Mouse (Mus musculus) liver, embryonic 15.5 days (tissue): ENCODE results near the gene Apol8. TPM values are rescaled to one million over a fixed set of nuclear protein-coding genes. Genes with fewer than 3 reads are reported as not detected.

Experiments used
- ATAC-seq: fragments of 200-750 bp; cut with Nextera tagmentation; 2 replicates; pipeline ENCODE4 v1.8.0; 2017; ENCODE audit warnings: moderate number of reproducible peaks, mild to moderate bottlenecking, moderate library complexity; ENCODE audit not compliant: insufficient read depth
- H3K27ac ChIP-seq: fragments of 300-500 bp; sonication (generic); replicated peaks from 2 replicates; pipeline ENCODE4 v1.5.1; 2015; ENCODE audit warnings: mild to moderate bottlenecking, inconsistent platforms
- H3K27me3 ChIP-seq: fragments of 300-500 bp; sonication (generic); 2 replicates; pipeline ENCODE4 v1.6.1; 2015; ENCODE audit warnings: mild to moderate bottlenecking, inconsistent platforms
- H3K36me3 ChIP-seq: fragments of 300-500 bp; sonication (generic); replicated peaks from 2 replicates; pipeline ENCODE4 v1.6.1; 2015; ENCODE audit warnings: moderate library complexity, mild to moderate bottlenecking, inconsistent platforms
- H3K4me1 ChIP-seq: fragments of 300-500 bp; sonication (generic); replicated peaks from 2 replicates; pipeline ENCODE4 v1.6.1; 2015; ENCODE audit warnings: inconsistent platforms
- H3K4me2 ChIP-seq: fragments of 300-500 bp; sonication (generic); 2 replicates; pipeline ENCODE4 v1.6.1; 2015; ENCODE audit warnings: moderate library complexity, mild to moderate bottlenecking, inconsistent platforms
- H3K4me3 ChIP-seq: fragments of 300-500 bp; sonication (generic); replicated peaks from 2 replicates; pipeline ENCODE4 v1.5.1; 2015; ENCODE audit warnings: mild to moderate bottlenecking, inconsistent platforms
- H3K9ac ChIP-seq: fragments of 300-500 bp; sonication (generic); 2 replicates; pipeline ENCODE4 v1.6.1; 2015; ENCODE audit warnings: moderate library complexity, mild to moderate bottlenecking, inconsistent platforms
- H3K9me3 ChIP-seq: fragments of 300-500 bp; sonication (generic); replicated peaks from 2 replicates; pipeline ENCODE4 v1.6.1; 2016; ENCODE audit warnings: inconsistent platforms
- WGBS: fragments of 180-500 bp; shearing (Covaris S2); methylation state at CpG from one replicate; pipeline ENCODE4 v1.1.7; 2015; ENCODE audit warnings: mixed read lengths; ENCODE audit not compliant: insufficient replicate concordance; 5-methylcytosine and 5-hydroxymethylcytosine counted together
- polyA plus RNA-seq: library from polyadenylated mRNA; unstranded; fragments of >200 nt; fragmentation: Nextera tagmentation; extraction: Ambion mirVana; gene quantifications from 2 replicates; pipeline ENCODE4 v1.2.1, GENCODE M21; 2015

The Apol8 gene
- polyA plus RNA-seq = 27.0 and 28.5 TPM in 2 replicates

DNA sequence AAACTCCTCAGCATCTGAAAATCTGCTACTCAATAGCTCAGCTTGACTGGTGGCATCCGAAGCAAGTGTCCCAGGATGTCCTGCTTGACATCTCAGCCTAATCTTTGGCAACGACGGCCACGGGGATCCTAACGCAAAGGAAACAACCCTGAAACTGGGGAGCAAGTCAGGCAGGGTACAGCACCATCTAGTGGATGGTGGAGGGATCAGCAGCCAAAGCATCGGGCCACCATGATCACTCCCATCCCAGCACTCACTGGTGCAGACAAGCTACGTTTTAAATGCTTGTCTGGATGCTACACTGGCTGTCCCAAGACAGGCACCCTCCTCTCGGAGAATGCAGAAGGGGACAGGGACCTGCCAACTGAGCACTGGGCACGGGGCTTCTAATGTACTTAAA is at the start of gene Apol8:
Gene Apol8 (minus strand): TSS at position 156 of the 400 bp plus-strand sequence.
- 2% methylated on average over 9 of the region's 9 CpGs for WGBS
- Histone ChIP-seq H3K4me2 (peak within 1 kb of the TSS; percentile 78), H3K27ac (peak within 1 kb of the TSS; percentile 94)

DNA sequence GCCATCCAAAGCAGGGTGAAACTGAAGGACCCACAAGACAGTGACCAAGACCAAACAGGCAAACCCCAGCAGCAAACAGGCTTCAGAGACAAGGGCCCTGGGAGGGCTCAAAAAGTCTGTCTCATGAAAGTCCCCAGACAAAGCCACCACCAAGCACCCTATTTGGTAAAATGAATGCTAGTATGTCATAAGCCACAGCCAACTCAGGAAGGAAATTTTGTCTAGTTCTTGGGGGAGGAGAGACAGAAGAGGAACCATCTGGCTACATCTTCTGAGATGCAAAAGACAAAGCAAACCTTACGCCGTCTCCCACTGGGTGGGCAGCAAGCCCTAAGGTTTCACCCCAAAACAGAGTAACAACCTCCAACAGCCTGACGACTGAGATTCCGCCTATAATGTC is 48.9 kb upstream of the Apol8 start:
- H3K36me3 ChIP-seq = peaks cover 98% of the 10 kb centered on the region
- no peak overlapping the region for H3K27ac ChIP-seq
- no peak overlapping the region for H3K4me2 ChIP-seq
- H3K27me3 ChIP-seq = no peaks in the 10 kb centered on the region
- H3K9ac ChIP-seq = no peak overlapping the region
- peaks cover 57% of the 10 kb centered on the region for H3K4me1 ChIP-seq
- H3K9me3 ChIP-seq = no peaks in the 10 kb centered on the region
- 79% methylated on average over 4 of the region's 4 CpGs for WGBS
- no peak overlapping the region for H3K4me3 ChIP-seq
- ATAC-seq = no peak

More for the DNA sequence above, at the start of gene Apol8:
- H3K27me3 ChIP-seq = no peaks in the 10 kb centered on the region
- ATAC-seq = no peak
- H3K4me1 ChIP-seq = peaks cover 45% of the 10 kb centered on the region
- peak within 1 kb of the TSS; percentile 65 for H3K4me3 ChIP-seq
- H3K9me3 ChIP-seq = no peaks in the 10 kb centered on the region
- H3K36me3 ChIP-seq = peaks cover 48% of the 10 kb centered on the region
- H3K9ac ChIP-seq = peak within 1 kb of the TSS; percentile 63

DNA sequence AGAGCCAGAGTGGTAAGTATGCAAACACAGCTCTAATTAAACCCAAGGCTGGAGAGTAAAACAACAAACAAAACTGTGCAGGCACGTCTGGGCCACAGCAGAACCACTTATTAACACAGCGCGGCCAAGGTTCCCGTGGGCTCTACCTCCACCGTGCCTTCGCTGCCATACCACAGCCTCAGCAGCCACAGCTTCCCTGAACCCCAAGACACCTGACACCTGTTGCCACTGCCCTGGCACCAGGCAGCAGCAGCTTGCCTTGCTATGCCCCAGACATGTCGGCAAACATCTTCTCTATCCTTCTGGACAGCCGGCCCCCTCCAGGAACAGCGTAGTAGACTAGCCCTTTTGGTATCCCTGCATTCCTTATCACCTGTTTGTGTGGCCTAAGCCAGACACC is 48.1 kb upstream of the Apol8 start:
- Histone ChIP-seq H3K4me1 (peaks cover 61% of the 10 kb centered on the region), H3K4me2 (no peak overlapping the region), H3K4me3 (no peak overlapping the region), H3K9ac (no peak overlapping the region), H3K27me3 (no peaks in the 10 kb centered on the region), H3K9me3 (no peaks in the 10 kb centered on the region), H3K27ac (no peak overlapping the region), H3K36me3 (peaks cover 95% of the 10 kb centered on the region)
- ATAC-seq = no peak
- WGBS = 83% methylated on average over 9 of the region's 9 CpGs

DNA sequence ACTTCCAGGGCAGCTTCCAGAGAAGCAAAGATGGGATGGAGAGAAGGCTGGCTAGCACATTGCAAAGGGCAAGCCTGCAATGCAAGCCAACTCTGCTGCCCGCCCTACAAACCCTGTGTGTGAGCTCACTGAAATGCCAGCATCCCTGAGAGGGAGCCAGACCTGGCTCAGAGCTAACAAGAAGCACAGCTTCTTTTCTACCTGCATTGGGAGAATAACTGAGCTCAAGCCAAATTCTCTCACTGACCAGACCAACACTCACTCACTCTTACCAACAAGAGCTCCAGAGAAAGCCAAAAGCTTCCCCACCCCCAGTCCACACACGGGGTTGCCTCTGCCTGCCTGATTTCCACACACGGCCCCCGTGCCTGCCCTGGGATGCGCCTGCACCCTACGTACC is 47.7 kb upstream of the Apol8 start:
- Histone ChIP-seq H3K9me3 (no peaks in the 10 kb centered on the region), H3K36me3 (peaks cover 94% of the 10 kb centered on the region), H3K4me3 (no peak overlapping the region), H3K4me1 (peaks cover 66% of the 10 kb centered on the region), H3K27me3 (no peaks in the 10 kb centered on the region), H3K27ac (no peak overlapping the region), H3K9ac (no peak overlapping the region), H3K4me2 (no peak overlapping the region)
- ATAC-seq = no peak
- WGBS = 76% methylated on average over 6 of the region's 6 CpGs

DNA sequence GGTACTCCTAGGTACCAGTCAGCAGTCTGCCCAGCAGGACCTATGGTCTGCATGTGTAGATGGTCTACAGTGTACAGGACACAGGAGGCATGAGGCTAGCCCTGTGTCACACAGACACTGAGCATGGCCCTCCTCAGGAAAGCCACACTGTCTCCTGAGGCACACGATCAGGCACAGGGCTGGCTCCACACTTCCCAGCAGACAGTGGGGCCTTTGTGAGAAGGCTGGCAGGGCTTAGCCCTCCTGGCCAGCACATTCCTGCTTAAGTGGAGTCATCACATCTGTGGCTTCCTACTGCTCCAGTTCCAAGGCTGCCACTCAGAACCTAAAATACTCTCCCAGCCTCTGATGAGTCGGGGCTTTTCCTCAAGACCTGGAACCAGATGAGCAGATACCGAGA is 46.9 kb upstream of the Apol8 start:
- Histone ChIP-seq H3K4me2 (no peak overlapping the region), H3K27me3 (no peaks in the 10 kb centered on the region), H3K9me3 (no peaks in the 10 kb centered on the region), H3K36me3 (peaks cover 92% of the 10 kb centered on the region), H3K9ac (no peak overlapping the region), H3K27ac (no peak overlapping the region), H3K4me1 (peaks cover 73% of the 10 kb centered on the region), H3K4me3 (no peak overlapping the region)
- WGBS = 82% methylated on average over 3 of the region's 3 CpGs
- ATAC-seq = no peak

DNA sequence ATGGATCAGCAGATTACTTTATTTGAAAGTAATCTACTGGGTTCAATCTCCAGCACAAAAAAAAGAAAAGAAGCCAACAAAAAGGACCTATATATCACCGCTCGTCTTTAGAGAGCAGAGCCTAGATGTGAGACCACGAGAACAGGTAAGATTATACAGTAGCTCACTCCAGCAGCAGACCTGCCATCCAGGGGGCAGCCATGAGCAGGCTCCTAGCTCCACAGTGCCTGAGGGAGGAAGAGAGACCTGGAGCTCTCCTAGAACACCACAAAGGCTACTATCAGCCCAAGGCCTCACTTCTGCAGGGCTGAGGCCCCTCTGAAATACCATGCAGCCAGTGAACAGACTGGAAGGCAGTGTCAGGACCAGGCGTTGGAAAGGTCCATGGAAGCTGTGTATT is 46.2 kb upstream of the Apol8 start:
- Histone ChIP-seq H3K9me3 (no peaks in the 10 kb centered on the region), H3K4me1 (peaks cover 81% of the 10 kb centered on the region), H3K4me2 (no peak overlapping the region), H3K27ac (no peak overlapping the region), H3K36me3 (peaks cover 92% of the 10 kb centered on the region), H3K27me3 (no peaks in the 10 kb centered on the region), H3K4me3 (no peak overlapping the region), H3K9ac (no peak overlapping the region)
- ATAC-seq = no peak
- WGBS = 72% methylated on average over 4 of the region's 4 CpGs

DNA sequence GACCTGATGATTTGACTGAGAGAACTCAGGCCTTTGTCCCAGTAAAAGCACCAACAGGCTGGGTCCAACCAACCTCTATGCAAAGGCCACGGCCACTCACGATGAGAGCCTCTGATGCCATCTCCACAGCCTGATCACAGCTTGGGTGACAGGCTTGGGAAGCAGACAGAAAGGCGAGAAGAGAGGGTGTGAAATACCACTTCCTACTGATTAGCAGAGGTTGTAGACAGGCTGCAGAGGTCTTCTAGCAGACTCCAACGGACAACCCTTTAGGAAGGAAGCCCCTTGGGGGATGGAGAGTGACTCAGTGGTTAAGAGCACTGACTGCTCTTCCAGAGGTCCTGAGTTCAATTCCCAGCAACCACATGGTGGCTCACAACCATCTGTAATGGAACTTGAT is 44.4 kb upstream of the Apol8 start:
- Histone ChIP-seq H3K4me1 (peaks cover 68% of the 10 kb centered on the region), H3K27ac (peak overlapping the region; percentile 65), H3K4me3 (no peak overlapping the region), H3K36me3 (peaks cover 91% of the 10 kb centered on the region), H3K9ac (no peak overlapping the region), H3K4me2 (no peak overlapping the region), H3K9me3 (no peaks in the 10 kb centered on the region), H3K27me3 (no peaks in the 10 kb centered on the region)
- WGBS = 25% methylated on average over 4 of the region's 4 CpGs
- ATAC-seq = no peak

DNA sequence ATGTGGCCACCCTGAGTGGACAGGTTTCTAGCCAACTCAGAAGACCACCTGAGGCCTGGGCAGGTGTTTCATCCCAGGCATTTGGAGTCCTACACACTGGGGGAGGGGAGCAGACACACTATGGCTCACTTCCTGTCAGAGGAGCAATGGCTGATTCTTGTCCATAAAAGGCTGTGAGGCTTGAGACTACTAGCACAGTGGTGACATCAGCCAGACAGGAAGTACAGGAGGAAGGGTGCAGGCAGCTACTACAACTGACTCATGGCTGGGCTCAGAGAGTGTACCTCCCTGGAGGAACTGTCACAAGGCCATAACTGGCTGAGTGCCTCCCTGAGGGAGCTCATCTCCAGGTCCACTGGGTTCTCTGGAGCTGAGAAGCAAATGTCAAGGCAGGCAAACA is 43.7 kb upstream of the Apol8 start:
- Histone ChIP-seq H3K27me3 (no peaks in the 10 kb centered on the region), H3K4me2 (no peak overlapping the region), H3K27ac (peak overlapping the region; percentile 65; the same call in 1 of the 2 replicates), H3K9ac (no peak overlapping the region), H3K9me3 (no peaks in the 10 kb centered on the region), H3K4me3 (no peak overlapping the region), H3K4me1 (peaks cover 67% of the 10 kb centered on the region), H3K36me3 (peaks cover 91% of the 10 kb centered on the region)
- ATAC-seq = peak; percentile 58

DNA sequence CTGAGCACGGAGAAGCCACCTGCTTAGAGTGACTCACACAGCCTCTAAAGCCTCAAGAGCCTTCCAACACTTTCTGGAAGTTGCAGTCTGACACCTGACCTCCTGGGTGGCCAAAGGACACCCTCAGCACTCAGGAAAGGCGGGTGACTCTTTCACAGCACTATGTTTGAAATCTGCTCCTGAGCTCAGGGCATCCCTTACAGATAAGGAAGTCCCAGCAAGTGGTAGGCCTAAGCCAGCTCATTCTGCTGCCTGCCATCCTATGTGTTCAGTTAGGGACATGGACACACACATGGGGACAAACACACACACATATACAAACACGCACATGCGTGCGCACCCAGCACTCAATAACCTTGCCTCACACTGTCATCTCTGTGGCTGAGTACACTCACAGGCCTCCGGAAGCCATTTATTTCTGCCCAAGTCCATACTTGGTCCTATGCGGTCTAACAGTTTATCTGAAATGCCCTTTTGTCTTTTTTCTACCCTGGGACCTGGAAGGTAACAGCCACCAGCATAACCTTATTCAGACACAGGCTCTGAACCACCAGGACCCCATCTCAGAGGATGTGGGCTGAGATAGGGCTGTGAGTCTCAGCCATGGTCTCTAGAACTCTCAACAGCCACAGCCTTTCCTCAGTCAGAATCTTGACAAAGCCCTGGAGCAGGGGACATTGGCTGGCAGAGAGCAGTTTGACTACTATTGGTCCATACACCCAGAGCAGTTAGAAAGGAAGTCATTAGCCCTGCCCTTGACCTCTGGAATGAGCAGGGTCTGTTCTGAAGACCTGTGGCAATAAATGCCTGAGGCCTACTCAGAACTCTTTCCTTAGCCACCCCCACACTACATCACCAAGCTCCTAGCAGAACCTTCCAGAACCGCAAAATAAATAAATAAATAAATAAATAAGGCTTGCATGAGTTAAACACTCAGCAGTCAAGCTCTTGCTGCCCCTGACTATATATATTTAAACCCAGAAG is 43.0 kb upstream of the Apol8 start:
- Histone ChIP-seq H3K27ac (peak overlapping the region; percentile 65), H3K4me1 (peaks cover 61% of the 10 kb centered on the region), H3K9me3 (no peaks in the 10 kb centered on the region), H3K36me3 (peaks cover 91% of the 10 kb centered on the region), H3K4me3 (no peak overlapping the region), H3K9ac (no peak overlapping the region), H3K27me3 (no peaks in the 10 kb centered on the region), H3K4me2 (no peak overlapping the region)
- 74% methylated on average over 8 of the region's 8 CpGs for WGBS
- ATAC-seq = no peak

DNA sequence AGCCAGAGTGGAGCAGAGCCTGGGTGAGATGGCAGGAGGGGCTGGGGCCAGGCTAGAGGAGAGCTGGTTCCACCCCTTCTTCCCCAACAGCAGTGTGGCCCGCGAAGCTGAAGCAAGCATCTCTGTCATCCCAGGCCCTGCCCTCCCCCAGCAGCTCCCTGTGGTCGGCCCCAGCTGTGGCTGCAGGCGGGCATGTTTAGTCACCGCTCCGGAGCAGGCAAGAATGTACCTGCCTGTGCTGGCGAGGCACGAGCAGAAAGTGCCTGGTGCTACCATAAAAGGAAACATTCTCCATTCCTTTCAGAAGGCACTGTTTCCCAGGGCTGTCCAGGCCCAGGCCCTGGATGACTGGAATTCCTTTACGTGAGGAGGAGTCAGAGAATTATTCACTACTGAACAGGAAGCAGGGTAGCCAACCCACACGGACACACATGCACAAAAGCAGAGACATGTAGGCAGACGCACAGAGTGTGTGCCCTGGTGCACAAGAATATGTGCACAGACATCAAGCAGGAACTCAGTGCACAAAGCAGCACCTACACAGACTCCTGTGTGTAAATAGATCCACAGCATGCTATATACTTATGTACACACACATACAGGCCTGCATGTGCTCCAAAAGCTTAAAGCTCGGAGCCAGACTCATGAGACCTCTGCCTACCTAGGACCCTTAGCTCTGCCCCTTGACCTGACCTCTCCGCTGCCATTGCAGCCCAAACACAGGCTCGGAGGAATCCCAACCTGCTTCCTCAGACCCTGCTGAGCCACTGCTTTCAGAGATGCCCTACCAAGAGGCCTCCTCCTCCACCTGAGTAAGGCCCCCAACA is 42.1 kb upstream of the Apol8 start:
- H3K4me2 ChIP-seq = no peak overlapping the region; the same call in 1 of the 2 replicates
- no peak for ATAC-seq
- H3K9ac ChIP-seq = no peak overlapping the region
- H3K9me3 ChIP-seq = no peaks in the 10 kb centered on the region
- peaks cover 91% of the 10 kb centered on the region for H3K36me3 ChIP-seq
- H3K4me1 ChIP-seq = peaks cover 58% of the 10 kb centered on the region
- H3K4me3 ChIP-seq = no peak overlapping the region
- WGBS = 29% methylated on average over 14 of the region's 14 CpGs
- H3K27ac ChIP-seq = peak overlapping the region; percentile 55
- H3K27me3 ChIP-seq = no peaks in the 10 kb centered on the region
